In genomic region chr9:49935555-49936376, GRCm38 (mm10) we compare ENCODE assay signal across 11 mouse cellular contexts.
DNase-seq lines count a peak whose midpoint lies in the region; ATAC-seq lines count a peak whose summit lies in the region.
"Had no signal": no experiment of that assay in that cellular context is flagged by ENCODE, and none has a peak within 500 bp of the region (broad histone marks: within the 10 kb centered on the region; RNA-seq: fewer than 3 reads in every experiment).

No protein-coding gene starts in this region.

- 0 out of 2 replicates have a peak, but pooled peaks cover 2% of the 10 kb centered on the region for H3K27me3 ChIP-seq in neural tube, embryonic 12.5 days (replicated peaks)
- H3K27me3 ChIP-seq in neural tube, embryonic 15.5 days (replicated peaks) = no peaks in the 10 kb centered on the region; the same call in 1 of the 2 replicates
- peaks cover 21% of the 10 kb centered on the region for H3K27me3 ChIP-seq in embryonic facial prominence, embryonic 13.5 days
- H3K27me3 ChIP-seq: intestine, embryonic 15.5 days had no signal

- intact Hi-C loops in left cerebral cortex, postnatal 10 days (cut with DNase I) = no loop called here

- 17% methylated on average over 9 of the region's 9 CpGs for WGBS in neural tube, embryonic 12.5 days
- WGBS in neural tube, embryonic 15.5 days = 22% methylated on average over 9 of the region's 9 CpGs
- WGBS in embryonic facial prominence, embryonic 13.5 days = 8% methylated on average over 9 of the region's 9 CpGs

- no peaks in the 10 kb centered on the region for H3K9me3 ChIP-seq in neural tube, embryonic 12.5 days
- no peaks in the 10 kb centered on the region for H3K9me3 ChIP-seq in neural tube, embryonic 15.5 days (replicated peaks)
- no peaks in the 10 kb centered on the region for H3K9me3 ChIP-seq in embryonic facial prominence, embryonic 13.5 days
- H3K9me3 ChIP-seq: intestine, embryonic 15.5 days had no signal

- H3K27ac ChIP-seq in neural tube, embryonic 12.5 days = no peak overlapping the region
- no peak overlapping the region for H3K27ac ChIP-seq in neural tube, embryonic 15.5 days (replicated peaks)
- H3K27ac ChIP-seq in embryonic facial prominence, embryonic 13.5 days = 0 out of 2 replicates have a peak overlapping the region, but pooled peaks have one; percentile 49
- H3K27ac ChIP-seq: intestine, embryonic 15.5 days had no signal

- no peaks in the 10 kb centered on the region for H3K36me3 ChIP-seq in neural tube, embryonic 12.5 days
- H3K36me3 ChIP-seq in neural tube, embryonic 15.5 days = no peaks in the 10 kb centered on the region
- no peaks in the 10 kb centered on the region for H3K36me3 ChIP-seq in embryonic facial prominence, embryonic 13.5 days
- H3K36me3 ChIP-seq: intestine, embryonic 15.5 days had no signal

- H3K4me1 ChIP-seq in neural tube, embryonic 12.5 days = peaks cover 14% of the 10 kb centered on the region
- H3K4me1 ChIP-seq in neural tube, embryonic 15.5 days = peaks cover 15% of the 10 kb centered on the region
- peaks cover 23% of the 10 kb centered on the region for H3K4me1 ChIP-seq in embryonic facial prominence, embryonic 13.5 days
- H3K4me1 ChIP-seq: intestine, embryonic 15.5 days had no signal

- H3K4me3 ChIP-seq in neural tube, embryonic 12.5 days = no peak overlapping the region
- no peak overlapping the region for H3K4me3 ChIP-seq in neural tube, embryonic 15.5 days (replicated peaks)
- H3K4me3 ChIP-seq in embryonic facial prominence, embryonic 13.5 days = no peak overlapping the region
- H3K4me3 ChIP-seq: erythroblast, embryonic 14.5 days; intestine, embryonic 15.5 days had no signal

- ATAC-seq in neural tube, embryonic 12.5 days (ENCODE audit: low FRiP score, low read depth) = no peak
- no peak for ATAC-seq in neural tube, embryonic 15.5 days (ENCODE audit: low FRiP score)
- no peak for ATAC-seq in embryonic facial prominence, embryonic 13.5 days (ENCODE audit: insufficient number of reproducible peaks, insufficient read depth, low FRiP score, low TSS enrichment, low read depth)
- ATAC-seq: intestine, embryonic 15.5 days had no signal

- H3K9ac ChIP-seq in neural tube, embryonic 12.5 days = no peak overlapping the region
- no peak overlapping the region for H3K9ac ChIP-seq in neural tube, embryonic 15.5 days (replicated peaks)
- H3K9ac ChIP-seq in embryonic facial prominence, embryonic 13.5 days = no peak overlapping the region
- H3K9ac ChIP-seq: intestine, embryonic 15.5 days had no signal

- H3K4me2 ChIP-seq in neural tube, embryonic 12.5 days (replicated peaks) = peak overlapping the region; percentile 8; the same call in 1 of the 2 replicates
- H3K4me2 ChIP-seq in neural tube, embryonic 15.5 days = no peak overlapping the region
- peak overlapping the region; percentile 28 for H3K4me2 ChIP-seq in embryonic facial prominence, embryonic 13.5 days
- H3K4me2 ChIP-seq: intestine, embryonic 15.5 days had no signal

- peak; percentile 45 to 50 for DNase-seq in left cerebral cortex, postnatal 10 days (ENCODE audit: extremely low spot score in 1 of 2, low spot score in 2 of 2)
- peak; percentile 45 for DNase-seq in right cerebral cortex, postnatal 4 days
- no peak for DNase-seq in B cell, adult 2 months
- no peak for DNase-seq in adrenal gland, adult 8-10 months
- no peak for DNase-seq in kidney, adult 18-20 months
- DNase-seq: lung, adult 18-20 months had no signal

Comparison
In these comparisons a context has a peak if more than half of its experiments do, and no peak if none do; other contexts are left out.
1. DNase-seq: peak in left cerebral cortex, postnatal 10 days (2 of 2) and right cerebral cortex, postnatal 4 days (single experiment); none in B cell, adult 2 months (0 of 2), adrenal gland, adult 8-10 months (single experiment) and kidney, adult 18-20 months (single experiment).